Mouse (Mus musculus) liver, embryonic 14.5 days (tissue): ENCODE results near the gene AL731706.1. TPM values are rescaled to one million over a fixed set of nuclear protein-coding genes. Genes with fewer than 3 reads are reported as not detected.

ENCODE experiments used
- ATAC-seq: fragments of 200-750 bp; cut with Nextera tagmentation; 2 replicates; pipeline ENCODE4 v1.8.0; 2017; ENCODE audit warnings: moderate number of reproducible peaks, mild to moderate bottlenecking, moderate library complexity; ENCODE audit not compliant: insufficient read depth
- DNase-seq, 3 experiments: peaks; one replicate each; pipeline ENCODE4 v3.0.0-alpha.2; 2012 to 2013; ENCODE audit warnings: low read depth in 3 of 3, low spot score in 3 of 3
- H3K27ac ChIP-seq: fragments of 300-500 bp; sonication (generic); 2 replicates; pipeline ENCODE4 v1.5.1; 2014; ENCODE audit warnings: moderate library complexity, mild to moderate bottlenecking, control low read depth, inconsistent platforms
- H3K27me3 ChIP-seq: fragments of 300-500 bp; sonication (generic); 2 replicates; pipeline ENCODE4 v1.6.1; 2014; ENCODE audit warnings: mild to moderate bottlenecking, low read length, moderate library complexity; ENCODE audit not compliant: control insufficient read depth, insufficient read depth
- H3K36me3 ChIP-seq: fragments of 300-500 bp; sonication (generic); replicated peaks from 2 replicates; pipeline ENCODE4 v1.6.1; 2014; ENCODE audit warnings: low read depth; ENCODE audit not compliant: control insufficient read depth, insufficient read depth
- H3K4me1 ChIP-seq, 2 experiments: fragments of 200-500 bp in 1 of 2; fragments of 300-500 bp in 1 of 2; sonication (generic) in 1 of 2; replicated peaks; 2 replicates each; pipeline ENCODE4 v1.6.1; 2012 to 2014; ENCODE audit warnings: antibody characterized with exemption in 1 of 2, inconsistent platforms in 1 of 2, low read length in 1 of 2; ENCODE audit not compliant: control insufficient read depth in 2 of 2, insufficient read depth in 2 of 2
- H3K4me2 ChIP-seq: fragments of 300-500 bp; sonication (generic); 2 replicates; pipeline ENCODE4 v1.6.1; 2014; ENCODE audit warnings: low read depth, mild to moderate bottlenecking, control low read depth, moderate library complexity
- H3K4me3 ChIP-seq, 2 experiments: fragments of 200-500 bp in 1 of 2; fragments of 300-500 bp in 1 of 2; sonication (generic) in 1 of 2; 2 replicates each; pipeline ENCODE4 v1.5.1; 2012 to 2014; ENCODE audit warnings: low read depth in 2 of 2, low read length in 2 of 2, mild to moderate bottlenecking in 2 of 2, control low read depth in 1 of 2, inconsistent platforms in 1 of 2, moderate library complexity in 1 of 2; ENCODE audit not compliant: insufficient read depth in 1 of 2
- H3K9ac ChIP-seq: fragments of 300-500 bp; sonication (generic); replicated peaks from 2 replicates; pipeline ENCODE4 v1.6.1; 2014; ENCODE audit warnings: mild to moderate bottlenecking, control low read depth, moderate library complexity
- H3K9me3 ChIP-seq: fragments of 300-500 bp; sonication (generic); 2 replicates; pipeline ENCODE4 v1.6.1; 2016; ENCODE audit warnings: low read length, mixed read lengths; ENCODE audit not compliant: control insufficient read depth
- CTCF ChIP-seq: IDR thresholded peaks from 2 replicates; pipeline ENCODE4 v1.5.1; 2016; ENCODE audit warnings: antibody characterized with exemption, low read depth, control low read depth
- EP300 ChIP-seq: IDR thresholded peaks from 2 replicates; pipeline ENCODE4 v1.6.1; 2016; ENCODE audit warnings: antibody characterized with exemption, low read depth
- WGBS: fragments of 180-500 bp; shearing (Covaris S2); extraction: QIAGEN DNeasy Blood & Tissue Kit; methylation state at CpG from one replicate; pipeline ENCODE4 v1.1.7; 2014; ENCODE audit not compliant: insufficient replicate concordance; 5-methylcytosine and 5-hydroxymethylcytosine counted together
- polyA plus RNA-seq, 2 experiments: library from polyadenylated mRNA; depleted of rRNA in 1 of 2; stranded (reverse) in 1 of 2; unstranded in 1 of 2; fragments of >200 nt; fragmentation: Nextera tagmentation in 1 of 2; extraction: Ambion mirVana in 1 of 2; gene quantifications; 2 replicates each; pipeline versions ENCODE4 v1.2.1 to v1.2.3; 2012 to 2014

Gene AL731706.1
- 3.2 and 8.8 TPM in 2 replicates for polyA plus RNA-seq (2012; rRNA removed)
- 17.2 and 19.5 TPM in 2 replicates for polyA plus RNA-seq (2014; fragmentation: Nextera tagmentation; extraction: Ambion mirVana)

DNA sequence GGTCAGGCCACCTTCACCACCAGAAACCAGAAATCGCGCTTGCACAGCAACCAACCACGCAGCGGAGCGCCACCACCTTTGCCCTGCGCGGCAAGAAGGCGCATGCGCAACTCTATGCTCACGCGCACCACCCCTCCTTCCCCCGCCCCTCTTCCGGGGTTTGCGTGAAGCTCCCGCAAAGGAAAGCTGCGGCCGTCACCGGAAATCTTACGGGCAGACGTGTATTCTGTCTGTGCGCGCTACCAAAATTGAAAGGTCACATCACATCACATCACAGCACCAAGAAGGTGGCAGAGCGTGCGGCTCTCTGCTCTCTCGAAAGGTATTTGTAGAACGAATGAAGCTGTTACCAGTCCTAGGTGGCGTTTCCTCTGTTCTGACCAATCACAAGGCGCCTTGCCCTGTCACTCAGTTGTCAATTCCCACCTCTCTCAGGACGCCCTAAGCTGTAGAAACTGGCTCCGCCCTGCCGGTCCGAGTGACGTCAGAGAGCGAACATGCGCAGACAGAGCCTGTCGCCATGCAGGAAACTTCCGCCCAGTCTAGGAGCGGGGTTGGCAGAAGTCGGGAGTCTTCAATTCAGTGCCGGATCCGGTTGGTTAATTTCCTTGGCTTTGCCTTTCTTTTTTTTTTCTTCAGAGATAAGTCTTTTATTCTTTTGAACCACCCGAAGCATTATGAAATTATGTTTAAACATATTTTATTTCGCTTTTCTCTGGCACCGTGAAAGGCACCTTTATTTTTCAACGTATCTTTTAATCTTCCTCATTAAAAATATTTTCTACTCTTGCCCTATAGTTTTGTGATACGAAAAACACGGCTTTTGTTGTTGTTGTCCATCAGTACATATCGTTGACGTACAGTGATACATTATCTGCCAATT is at the start of gene AL731706.1, which contains the start of the genes Slx4ip and Mkks:
Gene AL731706.1 (minus strand): TSS at position 322 of the 883 bp plus-strand sequence.
Gene Slx4ip (plus strand): TSS at position 151 of the 883 bp plus-strand sequence.
Gene Mkks (minus strand): TSS at position 322 of the 883 bp plus-strand sequence.
- Histone ChIP-seq H3K4me2 (peak within 1 kb of the TSS; percentile 78), H3K27ac (peak within 1 kb of the TSS; percentile 84), H3K4me3 (peak within 1 kb of the TSS; percentile 61 to 100), H3K9ac (peak within 1 kb of the TSS; percentile 83), H3K36me3 (no peaks in the 10 kb centered on the region), H3K4me1 (peaks cover 14% of the 10 kb centered on the region in 2 experiments), H3K27me3 (no peaks in the 10 kb centered on the region), H3K9me3 (no peaks in the 10 kb centered on the region)
- WGBS, result under 1% methylated on average over 49 of the region's 49 CpGs
- DNase-seq (peak; percentile 99), ATAC-seq (peak; percentile 92)
- TF ChIP-seq EP300 (no peak; the same call in 1 of the 2 replicates), CTCF (peak; percentile 17; the same call in 1 of the 2 replicates)

GRCm38 (mm10) chr2:136938249-136938648 is 47.1 kb upstream of the AL731706.1 start:
- no peak overlapping the region for H3K4me3 ChIP-seq
- ATAC-seq (no peak), DNase-seq (no peak)
- H3K36me3 ChIP-seq, result no peaks in the 10 kb centered on the region; the same call in 1 of the 2 replicates
- H3K27ac ChIP-seq, result no peak overlapping the region
- no peaks in the 10 kb centered on the region for H3K4me1 ChIP-seq
- no peaks in the 10 kb centered on the region for H3K27me3 ChIP-seq
- no peak overlapping the region for H3K9ac ChIP-seq
- H3K4me2 ChIP-seq, result no peak overlapping the region
- 60% methylated on average over 1 of the region's 1 CpGs for WGBS
- no peak for TF ChIP-seq EP300
- no peak for TF ChIP-seq CTCF
- no peaks in the 10 kb centered on the region for H3K9me3 ChIP-seq

- H3K36me3 ChIP-seq, result no peaks in the 10 kb centered on the region; the same call in 1 of the 2 replicates
- H3K4me1 ChIP-seq, result no peaks in the 10 kb centered on the region
- ATAC-seq (no peak), DNase-seq (no peak)
- H3K9me3 ChIP-seq, result no peaks in the 10 kb centered on the region
- H3K27me3 ChIP-seq, result no peaks in the 10 kb centered on the region
- H3K9ac ChIP-seq, result no peak overlapping the region
- TF ChIP-seq EP300, result no peak
- no peak for TF ChIP-seq CTCF
- 52% methylated on average over 4 of the region's 4 CpGs for WGBS
- no peak overlapping the region for H3K4me2 ChIP-seq
- no peak overlapping the region for H3K4me3 ChIP-seq
- no peak overlapping the region for H3K27ac ChIP-seq
Observed at GRCm38 (mm10) chr2:136936391-136937288, 45.5 kb upstream of the AL731706.1 start.

GRCm38 (mm10) chr2:136921003-136921408 is 29.8 kb upstream of the AL731706.1 start:
- DNase-seq, result peak; percentile 57 to 69 (median 68)
- Histone ChIP-seq H3K27me3 (no peaks in the 10 kb centered on the region), H3K27ac (peak overlapping the region; percentile 75), H3K4me2 (peak overlapping the region; percentile 44), H3K4me3 (0 out of 4 replicates have a peak overlapping the region, but pooled peaks of 1 of the 2 experiments have one; percentile 2), H3K9ac (no peak overlapping the region; the same call in 1 of the 2 replicates), H3K4me1 (peaks cover 13 to 18% of the 10 kb centered on the region in 2 experiments), H3K36me3 (no peaks in the 10 kb centered on the region), H3K9me3 (no peaks in the 10 kb centered on the region)
- peak; percentile 36; the same call in 1 of the 2 replicates for TF ChIP-seq EP300
- TF ChIP-seq CTCF, result no peak
- 30% methylated on average over 4 of the region's 4 CpGs for WGBS
- ATAC-seq, result peak; percentile 97
